Mouse (Mus musculus) duodenum, adult 2 months (tissue): ENCODE measurements around the gene Esrrg. TPM values are rescaled to one million over a fixed set of nuclear protein-coding genes. Genes with fewer than 3 reads are reported as not detected.

ENCODE experiments used
- polyA plus RNA-seq: library from polyadenylated mRNA; depleted of rRNA; stranded (reverse); fragments of >200 nt; gene quantifications from 2 replicates; pipeline ENCODE4 v1.2.3, GENCODE M21; 2012; ENCODE audit warnings: low replicate concordance; rRNA removed

Gene Esrrg
- 0.38 and 0.43 TPM in 2 replicates for polyA plus RNA-seq

DNA sequence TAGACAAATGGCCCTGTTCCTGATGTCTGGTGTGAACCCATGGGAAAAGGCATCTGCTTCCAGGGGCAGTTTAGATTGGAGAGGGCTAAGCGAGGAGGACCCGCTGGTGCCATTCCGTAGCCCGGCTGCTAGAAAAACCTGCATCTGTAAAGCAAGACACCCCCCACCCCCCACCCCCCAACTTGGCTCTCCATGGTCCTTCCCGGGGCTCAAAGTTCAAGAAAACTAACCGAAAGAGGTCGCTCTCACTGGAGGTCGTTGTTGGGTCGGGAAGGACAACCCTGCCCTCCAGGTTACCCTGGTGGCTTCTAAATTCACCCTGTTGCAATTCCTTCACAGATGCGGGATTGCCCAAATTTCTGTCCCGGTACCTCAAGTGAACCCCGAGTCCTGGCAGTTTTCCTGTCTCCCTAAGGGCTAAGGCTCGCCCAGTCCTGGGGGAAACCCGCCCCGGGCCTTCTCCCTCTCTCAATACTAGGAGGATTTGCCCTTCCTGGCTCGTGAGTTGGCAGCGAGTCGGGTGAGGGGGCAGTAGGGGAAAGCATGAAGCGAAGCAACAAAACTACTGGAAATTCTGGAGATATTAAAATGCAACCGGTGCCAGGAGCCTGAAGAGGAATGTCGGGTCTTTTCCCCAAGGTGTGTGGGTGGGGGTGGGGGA lies at the start of gene Esrrg:
TSS of gene Esrrg (plus strand) at position 531 of the 661 bp plus-strand sequence.

DNA sequence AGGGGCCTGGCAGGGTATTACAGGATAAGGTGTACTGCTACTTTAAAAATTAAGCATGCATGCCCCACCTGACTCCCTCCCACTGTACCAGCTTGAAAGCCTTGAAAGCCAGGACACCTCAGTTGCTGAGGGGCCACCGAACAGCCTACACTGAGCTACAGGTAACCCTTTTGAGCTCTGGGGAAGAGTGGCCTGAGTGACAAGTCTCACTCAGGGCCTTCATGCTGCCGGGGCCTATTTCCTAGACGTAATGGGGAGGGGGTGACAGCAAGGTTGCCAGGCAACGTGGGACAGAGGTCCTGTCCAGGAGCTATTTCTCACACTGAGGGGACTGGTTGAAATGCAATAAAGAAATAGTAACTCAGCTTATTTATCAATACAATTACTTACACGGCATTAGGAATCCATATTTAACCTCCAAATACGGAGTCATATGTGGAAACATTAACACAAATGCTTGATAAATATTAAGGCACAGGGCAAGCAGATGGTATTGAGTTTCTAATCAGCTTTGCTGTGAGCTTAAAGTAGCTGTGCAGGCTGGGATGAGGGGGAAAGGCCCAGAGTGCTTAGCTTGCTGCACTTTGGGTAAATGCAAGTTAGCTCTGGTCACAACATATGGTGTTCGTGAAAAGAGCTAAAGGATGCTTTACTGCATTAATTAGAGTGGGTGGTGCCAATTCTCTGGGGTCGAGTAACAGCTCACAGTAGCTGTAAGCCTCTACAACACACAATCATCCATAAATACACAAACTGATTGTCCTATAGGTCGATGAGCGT lies 653.5 kb downstream of the Esrrg start, which contains the start of gene Ush2a:
TSS of gene Ush2a (plus strand) at position 121 of the 780 bp plus-strand sequence.

